Mouse (Mus musculus) erythroblast, embryonic 14.5 days (primary cell): ENCODE measurements around the gene Mapkbp1.

Experiments
- GATA1 ChIP-seq: IDR thresholded peaks from 2 replicates; pipeline ENCODE4 v1.6.1; 2012; ENCODE audit warnings: low read length, inconsistent platforms, mixed read lengths
- TAL1 ChIP-seq: IDR thresholded peaks from 3 replicates; pipeline ENCODE4 v1.6.1; 2012; ENCODE audit warnings: low read length, inconsistent platforms, mixed read lengths

- TF ChIP-seq TAL1, result no peak
- TF ChIP-seq GATA1, result no peak
These were observed 97.0 kb downstream of the Mapkbp1 start for GRCm38 (mm10) chr2:120069466-120069990.
